Mouse (Mus musculus) liver, embryonic 14.5 days (tissue): ENCODE data around the gene Nrxn3. TPM values are rescaled to one million over a fixed set of nuclear protein-coding genes. Genes with fewer than 3 reads are reported as not detected.

ENCODE experiments used
- ATAC-seq: fragments of 200-750 bp; cut with Nextera tagmentation; 2 replicates; pipeline ENCODE4 v1.8.0; 2017; ENCODE audit warnings: moderate number of reproducible peaks, mild to moderate bottlenecking, moderate library complexity; ENCODE audit not compliant: insufficient read depth
- DNase-seq, 3 experiments: peaks; one replicate each; pipeline ENCODE4 v3.0.0-alpha.2; 2012 to 2013; ENCODE audit warnings: low read depth in 3 of 3, low spot score in 3 of 3
- H3K27ac ChIP-seq: fragments of 300-500 bp; sonication (generic); 2 replicates; pipeline ENCODE4 v1.5.1; 2014; ENCODE audit warnings: moderate library complexity, mild to moderate bottlenecking, control low read depth, inconsistent platforms
- H3K27me3 ChIP-seq: fragments of 300-500 bp; sonication (generic); 2 replicates; pipeline ENCODE4 v1.6.1; 2014; ENCODE audit warnings: mild to moderate bottlenecking, low read length, moderate library complexity; ENCODE audit not compliant: control insufficient read depth, insufficient read depth
- H3K36me3 ChIP-seq: fragments of 300-500 bp; sonication (generic); replicated peaks from 2 replicates; pipeline ENCODE4 v1.6.1; 2014; ENCODE audit warnings: low read depth; ENCODE audit not compliant: control insufficient read depth, insufficient read depth
- H3K4me1 ChIP-seq, 2 experiments: fragments of 200-500 bp in 1 of 2; fragments of 300-500 bp in 1 of 2; sonication (generic) in 1 of 2; replicated peaks; 2 replicates each; pipeline ENCODE4 v1.6.1; 2012 to 2014; ENCODE audit warnings: antibody characterized with exemption in 1 of 2, inconsistent platforms in 1 of 2, low read length in 1 of 2; ENCODE audit not compliant: control insufficient read depth in 2 of 2, insufficient read depth in 2 of 2
- H3K4me2 ChIP-seq: fragments of 300-500 bp; sonication (generic); 2 replicates; pipeline ENCODE4 v1.6.1; 2014; ENCODE audit warnings: low read depth, mild to moderate bottlenecking, control low read depth, moderate library complexity
- H3K4me3 ChIP-seq, 2 experiments: fragments of 200-500 bp in 1 of 2; fragments of 300-500 bp in 1 of 2; sonication (generic) in 1 of 2; 2 replicates each; pipeline ENCODE4 v1.5.1; 2012 to 2014; ENCODE audit warnings: low read depth in 2 of 2, low read length in 2 of 2, mild to moderate bottlenecking in 2 of 2, control low read depth in 1 of 2, inconsistent platforms in 1 of 2, moderate library complexity in 1 of 2; ENCODE audit not compliant: insufficient read depth in 1 of 2
- H3K9ac ChIP-seq: fragments of 300-500 bp; sonication (generic); replicated peaks from 2 replicates; pipeline ENCODE4 v1.6.1; 2014; ENCODE audit warnings: mild to moderate bottlenecking, control low read depth, moderate library complexity
- H3K9me3 ChIP-seq: fragments of 300-500 bp; sonication (generic); 2 replicates; pipeline ENCODE4 v1.6.1; 2016; ENCODE audit warnings: low read length, mixed read lengths; ENCODE audit not compliant: control insufficient read depth
- CTCF ChIP-seq: IDR thresholded peaks from 2 replicates; pipeline ENCODE4 v1.5.1; 2016; ENCODE audit warnings: antibody characterized with exemption, low read depth, control low read depth
- EP300 ChIP-seq: IDR thresholded peaks from 2 replicates; pipeline ENCODE4 v1.6.1; 2016; ENCODE audit warnings: antibody characterized with exemption, low read depth
- WGBS: fragments of 180-500 bp; shearing (Covaris S2); extraction: QIAGEN DNeasy Blood & Tissue Kit; methylation state at CpG from one replicate; pipeline ENCODE4 v1.1.7; 2014; ENCODE audit not compliant: insufficient replicate concordance; 5-methylcytosine and 5-hydroxymethylcytosine counted together
- polyA plus RNA-seq, 2 experiments: library from polyadenylated mRNA; depleted of rRNA in 1 of 2; stranded (reverse) in 1 of 2; unstranded in 1 of 2; fragments of >200 nt; fragmentation: Nextera tagmentation in 1 of 2; extraction: Ambion mirVana in 1 of 2; gene quantifications; 2 replicates each; pipeline versions ENCODE4 v1.2.1 to v1.2.3; 2012 to 2014

Nrxn3 gene
- polyA plus RNA-seq, 2 experiments, result 0.12 to 0.38 TPM

- no peak for DNase-seq
- TF ChIP-seq CTCF (no peak), EP300 (no peak)
- H3K27ac ChIP-seq, result no peak overlapping the region
- H3K4me2 ChIP-seq, result no peak overlapping the region
- no peak for ATAC-seq
- H3K36me3 ChIP-seq, result no peaks in the 10 kb centered on the region
- no peaks in the 10 kb centered on the region for H3K4me1 ChIP-seq
- no peaks in the 10 kb centered on the region for H3K9me3 ChIP-seq
- 24% methylated on average over 1 of the region's 1 CpGs for WGBS
- no peak overlapping the region for H3K9ac ChIP-seq
- no peak overlapping the region for H3K4me3 ChIP-seq
- no peaks in the 10 kb centered on the region for H3K27me3 ChIP-seq
Observed at GRCm38 (mm10) chr12:89369939-89370338, 647.3 kb downstream of the Nrxn3 start.

DNA sequence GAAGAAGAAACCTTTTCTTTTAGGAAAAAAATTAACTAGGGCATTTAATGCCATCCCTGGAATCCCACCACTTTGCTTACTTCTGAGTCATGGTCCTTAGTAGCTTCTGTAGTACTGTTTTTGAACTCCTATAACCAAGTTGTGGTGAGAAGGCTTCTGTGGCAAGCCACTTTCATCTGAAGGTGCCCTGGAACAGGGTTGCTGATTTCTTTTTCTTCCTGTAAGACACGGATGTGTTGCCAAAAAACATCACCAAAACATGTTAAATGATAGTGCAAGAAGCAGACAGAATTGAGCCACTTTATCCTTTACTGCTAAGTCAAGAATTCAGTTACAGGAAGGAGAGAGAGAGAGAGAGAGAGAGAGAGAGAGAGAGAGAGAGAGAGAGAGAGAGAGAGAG lies 653.9 kb downstream of the Nrxn3 start:
- WGBS, result 35% methylated on average over 1 of the region's 1 CpGs
- H3K27me3 ChIP-seq, result no peaks in the 10 kb centered on the region
- H3K4me3 ChIP-seq, result no peak overlapping the region
- no peaks in the 10 kb centered on the region for H3K36me3 ChIP-seq
- DNase-seq, result no peak
- no peak for ATAC-seq
- H3K4me2 ChIP-seq, result no peak overlapping the region
- no peak overlapping the region for H3K9ac ChIP-seq
- no peaks in the 10 kb centered on the region for H3K9me3 ChIP-seq
- H3K4me1 ChIP-seq, result no peaks in the 10 kb centered on the region
- H3K27ac ChIP-seq, result no peak overlapping the region
- TF ChIP-seq EP300, result no peak
- TF ChIP-seq CTCF, result no peak

DNA sequence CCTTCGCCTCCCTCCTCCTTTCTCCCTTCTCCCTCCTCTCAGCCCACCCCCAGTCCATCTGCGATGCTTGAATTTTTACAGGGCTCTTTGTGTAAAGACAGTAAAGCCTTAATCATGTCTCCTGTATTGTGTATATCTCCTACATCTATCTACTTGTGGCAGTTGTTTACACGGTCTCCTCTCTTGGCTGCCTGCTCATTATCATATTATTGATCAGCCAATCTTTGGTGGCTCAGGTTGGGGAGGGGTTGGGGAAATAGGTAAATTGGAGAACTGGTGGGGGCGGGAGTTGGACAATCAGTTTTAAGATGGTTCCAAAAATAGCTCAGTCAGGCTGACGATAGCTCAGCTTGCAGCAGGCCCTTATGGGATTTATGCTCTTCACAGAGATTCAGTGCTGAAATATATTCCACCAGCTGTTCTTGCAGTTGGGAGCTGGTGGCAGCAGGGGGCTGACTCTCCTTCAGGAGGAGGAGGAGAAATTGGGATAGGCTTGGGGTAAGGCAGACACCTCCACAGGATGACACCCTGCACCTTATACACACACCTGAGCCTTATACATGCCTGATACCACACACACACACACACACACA lies 654.5 kb downstream of the Nrxn3 start:
- TF ChIP-seq CTCF (no peak), EP300 (no peak)
- H3K36me3 ChIP-seq, result no peaks in the 10 kb centered on the region
- H3K27me3 ChIP-seq, result no peaks in the 10 kb centered on the region
- H3K4me2 ChIP-seq, result no peak overlapping the region
- DNase-seq, result no peak
- no peak overlapping the region for H3K27ac ChIP-seq
- no peaks in the 10 kb centered on the region for H3K4me1 ChIP-seq
- H3K4me3 ChIP-seq, result no peak overlapping the region
- ATAC-seq, result no peak
- H3K9me3 ChIP-seq, result no peaks in the 10 kb centered on the region
- WGBS, result 29% methylated on average over 5 of the region's 5 CpGs
- no peak overlapping the region for H3K9ac ChIP-seq

DNA sequence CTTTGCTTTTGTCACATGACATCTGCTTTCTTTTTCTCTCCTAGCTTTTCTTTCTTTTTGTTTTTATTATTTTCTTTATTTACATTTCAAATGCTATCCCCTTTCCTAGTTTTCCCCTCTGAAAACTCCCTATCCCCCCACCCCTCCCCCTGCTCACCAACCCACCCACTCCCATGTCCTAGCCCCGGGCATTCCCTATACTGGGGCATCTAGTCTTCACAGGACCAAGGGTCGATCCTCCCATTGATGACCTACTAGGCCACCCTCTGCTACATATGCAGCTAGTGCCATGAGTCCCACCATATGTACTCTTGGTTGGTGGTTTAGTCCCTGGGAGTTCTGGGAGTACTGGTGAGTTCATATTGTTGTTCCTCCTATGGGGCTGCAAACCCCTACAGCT lies 655.0 kb downstream of the Nrxn3 start:
- H3K4me1 ChIP-seq, result no peaks in the 10 kb centered on the region
- 49% methylated on average over 2 of the region's 2 CpGs for WGBS
- H3K4me2 ChIP-seq, result no peak overlapping the region
- ATAC-seq (no peak), DNase-seq (no peak)
- H3K9me3 ChIP-seq, result no peaks in the 10 kb centered on the region
- no peak overlapping the region for H3K9ac ChIP-seq
- H3K4me3 ChIP-seq, result no peak overlapping the region
- no peaks in the 10 kb centered on the region for H3K36me3 ChIP-seq
- TF ChIP-seq EP300 (no peak), CTCF (no peak)
- no peaks in the 10 kb centered on the region for H3K27me3 ChIP-seq
- H3K27ac ChIP-seq, result no peak overlapping the region

DNA sequence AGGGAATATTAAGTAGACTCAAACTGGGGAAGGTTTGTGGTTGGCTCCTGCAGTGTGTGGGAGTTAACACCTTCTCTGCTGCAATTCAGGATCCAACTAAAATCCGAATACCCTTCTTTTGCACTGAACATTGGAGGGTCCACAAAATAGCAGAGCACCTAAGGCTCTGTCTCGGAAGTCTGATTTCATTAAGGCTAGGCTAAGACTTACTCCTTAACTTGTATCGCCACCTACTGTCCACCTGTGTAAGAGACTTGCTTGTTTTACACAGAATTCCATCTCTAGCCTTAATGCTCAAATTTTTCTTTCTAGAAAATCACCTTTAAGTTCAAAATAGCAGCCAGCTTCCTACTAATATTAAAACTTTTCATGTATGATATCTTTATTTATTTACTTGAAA lies 660.6 kb downstream of the Nrxn3 start:
- Histone ChIP-seq H3K4me3 (no peak overlapping the region), H3K36me3 (no peaks in the 10 kb centered on the region), H3K27me3 (no peaks in the 10 kb centered on the region), H3K9me3 (no peaks in the 10 kb centered on the region), H3K4me1 (no peaks in the 10 kb centered on the region), H3K27ac (no peak overlapping the region), H3K9ac (no peak overlapping the region), H3K4me2 (no peak overlapping the region)
- 10% methylated on average over 3 of the region's 3 CpGs for WGBS
- no peak for DNase-seq
- TF ChIP-seq CTCF, result no peak
- TF ChIP-seq EP300, result no peak
- ATAC-seq, result no peak
